Mouse (Mus musculus) heart, postnatal 0 days (tissue): ENCODE measurements around the gene Wfdc21. TPM values are rescaled to one million over a fixed set of nuclear protein-coding genes. Genes with fewer than 3 reads are reported as not detected.
A peak's percentile ranks its signal among the peaks of the same experiment; 100 is the strongest.

Source experiments
- ATAC-seq: fragments of 200-750 bp; cut with Nextera tagmentation; 2 replicates; pipeline ENCODE4 v1.8.0; 2017; ENCODE audit warnings: low read depth, moderate number of reproducible peaks, moderate library complexity; ENCODE audit not compliant: insufficient read depth
- DNase-seq: peaks from one replicate; pipeline ENCODE4 v3.0.0-alpha.2; 2016; ENCODE audit warnings: low spot score
- H3K27ac ChIP-seq: fragments of 300-500 bp; sonication (generic); 2 replicates; pipeline ENCODE4 v1.5.1; 2014; ENCODE audit warnings: low read depth, mild to moderate bottlenecking
- H3K27me3 ChIP-seq: fragments of 300-500 bp; sonication (generic); 2 replicates; pipeline ENCODE4 v1.6.1; 2014; ENCODE audit warnings: low read length, mixed read lengths; ENCODE audit not compliant: control insufficient read depth, insufficient read depth
- H3K36me3 ChIP-seq: fragments of 300-500 bp; sonication (generic); replicated peaks from 2 replicates; pipeline ENCODE4 v1.6.1; 2014; ENCODE audit warnings: low read length, mixed read lengths; ENCODE audit not compliant: control insufficient read depth, insufficient read depth
- H3K4me1 ChIP-seq: fragments of 300-500 bp; sonication (generic); 2 replicates; pipeline ENCODE4 v1.6.1; 2014; ENCODE audit warnings: antibody characterized with exemption; ENCODE audit not compliant: control insufficient read depth, insufficient read depth
- H3K4me2 ChIP-seq: fragments of 300-500 bp; sonication (generic); 2 replicates; pipeline ENCODE4 v1.6.1; 2014; ENCODE audit warnings: low read depth, mild to moderate bottlenecking, low read length, moderate library complexity
- H3K4me3 ChIP-seq: fragments of 300-500 bp; sonication (generic); 2 replicates; pipeline ENCODE4 v1.5.1; 2014; ENCODE audit warnings: low read depth, low read length
- H3K9ac ChIP-seq: fragments of 300-500 bp; sonication (generic); replicated peaks from 2 replicates; pipeline ENCODE4 v1.6.1; 2014; ENCODE audit warnings: low read depth, low read length, mixed read lengths
- H3K9me3 ChIP-seq: fragments of 300-500 bp; sonication (generic); replicated peaks from 2 replicates; pipeline ENCODE4 v1.6.1; 2016; ENCODE audit warnings: low read length; ENCODE audit not compliant: control insufficient read depth
- CTCF ChIP-seq: IDR thresholded peaks from 2 replicates; pipeline ENCODE4 v1.5.1; 2016; ENCODE audit warnings: antibody characterized with exemption, control low read depth, low read depth
- EP300 ChIP-seq: IDR thresholded peaks from 2 replicates; pipeline ENCODE4 v1.6.1; 2016; ENCODE audit warnings: antibody characterized with exemption, low read depth
- WGBS: fragments of 180-500 bp; shearing (Covaris S2); extraction: QIAGEN DNeasy Blood & Tissue Kit; methylation state at CpG from one replicate; pipeline ENCODE4 v1.1.7; 2014; 5-methylcytosine and 5-hydroxymethylcytosine counted together
- polyA plus RNA-seq: library from polyadenylated mRNA; unstranded; fragments of >200 nt; fragmentation: Nextera tagmentation; extraction: Ambion mirVana; gene quantifications from 2 replicates; pipeline ENCODE4 v1.2.1, GENCODE M21; 2015
- total RNA-seq: library from RNA; depleted of rRNA; stranded (reverse); fragments of >200 nt; gene quantifications from 2 replicates; pipeline ENCODE4 v1.2.3, GENCODE M21; 2014; ENCODE audit warnings: low replicate concordance

The Wfdc21 gene
- total and polyA plus RNA-seq, 2 experiments from 2014 or later, result 0.82 TPM; not detected in 1

DNA sequence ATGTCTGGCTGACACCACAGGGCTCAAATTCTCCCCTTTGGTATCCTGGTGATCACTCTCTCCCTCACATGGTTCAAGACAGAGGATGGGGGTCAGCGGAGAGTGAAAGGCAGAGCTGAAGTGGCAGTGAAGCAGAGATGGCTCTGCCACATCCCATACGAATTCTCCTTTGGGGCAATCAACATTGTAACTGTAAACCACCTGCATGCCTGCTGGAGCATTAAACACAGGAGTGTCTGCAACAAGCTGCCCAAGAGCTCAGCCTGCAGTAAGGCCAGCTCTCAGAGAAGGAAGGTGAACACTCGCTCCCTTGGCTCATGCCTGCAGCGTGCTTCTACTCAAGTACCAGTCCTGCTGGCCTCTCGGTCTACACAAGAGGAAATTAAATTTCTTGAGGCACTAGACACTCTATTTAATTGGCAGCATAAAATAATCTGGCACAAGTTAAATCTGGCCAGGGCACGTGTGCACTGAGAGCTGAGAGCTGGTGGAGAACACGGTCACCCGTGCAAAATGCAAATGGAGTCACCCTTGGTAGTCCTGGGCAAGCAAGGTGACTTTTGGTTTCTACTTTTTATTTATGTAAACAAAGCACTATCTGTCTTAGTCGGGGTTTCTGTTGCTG is 3.9 kb upstream of the Wfdc21 start:
- H3K9ac ChIP-seq, result no peak overlapping the region
- H3K27ac ChIP-seq, result no peak overlapping the region
- no peak overlapping the region for H3K4me3 ChIP-seq
- 63% methylated on average over 9 of the region's 9 CpGs for WGBS
- no peak overlapping the region for H3K4me2 ChIP-seq
- no peaks in the 10 kb centered on the region for H3K4me1 ChIP-seq
- H3K36me3 ChIP-seq, result no peaks in the 10 kb centered on the region
- no peak for DNase-seq
- H3K9me3 ChIP-seq, result no peaks in the 10 kb centered on the region
- no peak for ATAC-seq
- no peak for TF ChIP-seq EP300
- TF ChIP-seq CTCF, result no peak
- H3K27me3 ChIP-seq, result peaks cover 37% of the 10 kb centered on the region

GRCm38 (mm10) chr11:83743525-83743924 is 3.2 kb upstream of the Wfdc21 start:
- TF ChIP-seq CTCF, result no peak
- TF ChIP-seq EP300, result no peak
- ATAC-seq, result no peak
- Histone ChIP-seq H3K27ac (no peak overlapping the region), H3K4me1 (no peaks in the 10 kb centered on the region), H3K36me3 (no peaks in the 10 kb centered on the region), H3K4me2 (no peak overlapping the region), H3K9ac (no peak overlapping the region), H3K9me3 (no peaks in the 10 kb centered on the region), H3K4me3 (no peak overlapping the region), H3K27me3 (peaks cover 43% of the 10 kb centered on the region)
- WGBS, result 76% methylated on average over 3 of the region's 3 CpGs
- DNase-seq, result no peak

GRCm38 (mm10) chr11:83746152-83746551 is 588 bp upstream of the Wfdc21 start:
- no peak overlapping the region for H3K27ac ChIP-seq
- no peak overlapping the region for H3K4me3 ChIP-seq
- H3K36me3 ChIP-seq, result no peaks in the 10 kb centered on the region
- WGBS, result 34% methylated on average over 4 of the region's 4 CpGs
- H3K9me3 ChIP-seq, result no peaks in the 10 kb centered on the region
- TF ChIP-seq EP300, result no peak
- TF ChIP-seq CTCF, result no peak
- H3K4me2 ChIP-seq, result no peak overlapping the region
- no peak overlapping the region for H3K9ac ChIP-seq
- no peaks in the 10 kb centered on the region for H3K4me1 ChIP-seq
- no peak for DNase-seq
- no peak for ATAC-seq
- H3K27me3 ChIP-seq, result peaks cover 45% of the 10 kb centered on the region

- peaks cover 51% of the 10 kb centered on the region for H3K27me3 ChIP-seq
- ATAC-seq, result no peak
These were observed 881 bp downstream of the Wfdc21 start for GRCm38 (mm10) chr11:83747376-83748265.

DNA sequence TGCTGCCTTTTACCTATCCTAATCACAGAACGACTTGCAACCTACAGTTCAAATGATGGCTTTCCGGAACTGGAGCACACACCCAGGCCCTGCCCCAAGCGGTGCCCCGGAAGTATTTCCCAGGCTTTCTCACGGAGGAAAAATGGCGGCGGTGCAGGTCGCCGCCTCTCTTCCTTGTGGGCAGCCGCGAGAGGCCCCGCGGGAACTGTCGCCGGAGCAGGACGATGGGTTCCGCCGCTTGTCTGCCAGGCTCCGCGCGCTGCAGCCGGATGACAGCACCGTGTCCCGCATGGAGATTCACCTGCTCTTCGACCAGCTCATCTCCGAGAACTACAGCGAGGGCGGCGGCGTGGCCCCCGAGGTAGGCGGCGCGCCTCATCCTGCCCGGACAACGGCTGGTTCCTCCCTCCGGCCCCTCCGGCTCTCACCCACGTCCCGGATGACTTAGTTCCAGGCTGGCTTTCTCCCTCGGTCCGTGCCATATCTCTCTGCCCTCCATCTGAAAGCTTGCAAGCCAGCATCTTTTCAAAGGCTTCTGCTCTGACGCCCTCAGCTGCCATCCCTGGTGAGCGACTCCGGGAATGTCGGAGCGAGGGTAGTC is 6.9 kb downstream of the Wfdc21 start, which contains the start of gene Heatr6:
Heatr6 (plus strand) TSS at position 116 of the 601 bp plus-strand sequence.
- WGBS, result 0% methylated on average over 47 of the region's 47 CpGs
- H3K27ac ChIP-seq, result peak within 1 kb of the TSS; percentile 46
- peaks cover 28% of the 10 kb centered on the region for H3K36me3 ChIP-seq
- no peaks in the 10 kb centered on the region for H3K9me3 ChIP-seq
- peak within 1 kb of the TSS; percentile 66 for H3K4me2 ChIP-seq
- peak; percentile 99 for ATAC-seq
- H3K4me1 ChIP-seq, result peaks cover 8% of the 10 kb centered on the region; the same call in 1 of the 2 replicates
- peaks cover 23% of the 10 kb centered on the region for H3K27me3 ChIP-seq
- H3K9ac ChIP-seq, result peak within 1 kb of the TSS; percentile 37
- peak within 1 kb of the TSS; percentile 51 for H3K4me3 ChIP-seq
- DNase-seq, result peak; percentile 94
- no peak for TF ChIP-seq EP300
- TF ChIP-seq CTCF, result no peak

More at GRCm38 (mm10) chr11:83747376-83748265, 881 bp downstream of the Wfdc21 start:
- Histone ChIP-seq H3K27ac (no peak overlapping the region), H3K36me3 (no peaks in the 10 kb centered on the region), H3K4me2 (no peak overlapping the region), H3K4me1 (no peaks in the 10 kb centered on the region), H3K4me3 (no peak overlapping the region), H3K9ac (no peak overlapping the region), H3K9me3 (no peaks in the 10 kb centered on the region)
- no peak for DNase-seq
- TF ChIP-seq CTCF, result no peak
- TF ChIP-seq EP300, result no peak
- 45% methylated on average over 6 of the region's 6 CpGs for WGBS
